Mouse (Mus musculus): ENCODE results near the gene Smtnl1.

GRCm38 (mm10) chr2:84775665-84776064 is 46.8 kb downstream of the Smtnl1 start:
- TF ChIP-seq EP300 (IDR thresholded peaks at IDR 0.05; ENCODE audit: low read depth in 1 of 2, low read length in 2 of 2) (no peak), MEF2A (IDR thresholded peaks at IDR 0.05; ENCODE audit: extremely low read depth, insufficient replicate concordance, low read depth, low read length, poor library complexity, severe bottlenecking) (no peak), MXI1 (IDR thresholded peaks at IDR 0.05; ENCODE audit: low read depth, low read length) (no peak), NELFE (IDR thresholded peaks at IDR 0.05; ENCODE audit: low read depth, low read length) (no peak), ELF1 (IDR thresholded peaks at IDR 0.05; ENCODE audit: low read depth, low read length) (no peak), POLR2A (IDR thresholded peaks at IDR 0.05; ENCODE audit: control insufficient read depth in 1 of 2, insufficient read depth in 1 of 2, low read depth in 1 of 2, low read length in 2 of 2, poor library complexity in 1 of 2) (no peak), CTCF (IDR thresholded peaks at IDR 0.05 in 2 of 3, conservative IDR thresholded peaks at IDR 0.05 in 1 of 3; ENCODE audit: control insufficient read depth in 1 of 3, insufficient read depth in 1 of 3, low read depth in 2 of 3, low read length in 3 of 3, poor library complexity in 1 of 3, severe bottlenecking in 1 of 3) (no peak), NRF1 (IDR thresholded peaks at IDR 0.05; ENCODE audit: insufficient read depth, low read depth, low read length, poor library complexity, severe bottlenecking) (no peak), CHD2 (IDR thresholded peaks at IDR 0.05; ENCODE audit: low read length) (no peak), TBP (IDR thresholded peaks at IDR 0.05; ENCODE audit: low read depth, low read length) (no peak), ETS1 (IDR thresholded peaks at IDR 0.05; ENCODE audit: low read depth, low read length) (no peak)

Data from MEL (cell line).